Mouse (Mus musculus) kidney, adult 2 months (tissue): ENCODE results near the gene Inpp4a.

ENCODE experiments used
- CTCF ChIP-seq: fragments of 200-500 bp; conservative IDR thresholded peaks from 2 replicates; pipeline ENCODE4 v1.5.1; 2011; ENCODE audit warnings: low read depth, mild to moderate bottlenecking, control low read depth, low read length, moderate library complexity, mixed read lengths; ENCODE audit not compliant: insufficient read depth, insufficient read length
- POLR2A ChIP-seq: fragments of 200-500 bp; IDR thresholded peaks from one replicate; pipeline ENCODE4 v1.6.1; 2011; ENCODE audit warnings: low read depth, low read length, control low read depth

GRCm38 (mm10) chr1:37342524-37342923, 42.9 kb downstream of the Inpp4a start:
- TF ChIP-seq CTCF, result no peak
- no peak for TF ChIP-seq POLR2A
